Mouse (Mus musculus) kidney, adult 2 months (tissue): Measurements from ENCODE around the gene Btbd18.

Experiments used
- CTCF ChIP-seq: fragments of 200-500 bp; conservative IDR thresholded peaks from 2 replicates; pipeline ENCODE4 v1.5.1; 2011; ENCODE audit warnings: low read depth, mild to moderate bottlenecking, control low read depth, low read length, moderate library complexity, mixed read lengths; ENCODE audit not compliant: insufficient read depth, insufficient read length
- POLR2A ChIP-seq: fragments of 200-500 bp; IDR thresholded peaks from one replicate; pipeline ENCODE4 v1.6.1; 2011; ENCODE audit warnings: low read depth, low read length, control low read depth

- TF ChIP-seq CTCF (no peak), POLR2A (no peak)
These were observed 44.6 kb downstream of the Btbd18 start for GRCm38 (mm10) chr2:84703497-84703896.
